ENCODE assay signal across 19 mouse cellular contexts in the genomic region with DNA sequence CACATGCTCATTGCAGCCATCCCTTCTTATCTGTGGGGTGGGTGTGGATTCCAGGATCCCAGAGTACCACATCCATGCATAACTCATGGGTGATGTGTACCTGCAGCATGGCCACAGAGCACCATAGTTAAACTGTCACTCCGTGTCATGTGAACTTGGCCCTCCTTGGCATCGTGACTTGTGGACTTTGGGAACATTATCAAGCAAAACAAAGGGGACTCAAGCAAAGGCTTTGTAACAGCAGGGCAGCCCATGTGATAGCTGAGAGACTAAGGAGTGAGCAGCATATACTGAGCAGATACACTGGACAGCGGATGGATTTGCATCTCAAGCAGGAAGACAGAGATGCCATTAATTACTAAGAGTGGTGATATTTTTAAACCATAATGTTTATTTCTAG.
DNase-seq lines count a peak whose midpoint lies in the region; ATAC-seq and TF ChIP-seq lines count a peak whose summit lies in the region.
"Had no signal": no experiment of that assay in that cellular context is flagged by ENCODE, and none has a peak within 500 bp of the region (broad histone marks: within the 10 kb centered on the region; RNA-seq: fewer than 3 reads in every experiment).

No protein-coding gene starts in this region.

- no peak for DNase-seq in embryonic facial prominence, embryonic 10.5 days (ENCODE audit: low spot score)
- peak; percentile 77 for DNase-seq in kidney, adult 2 months
- no peak for DNase-seq in kidney, postnatal 14 days
- peak; percentile 88 for DNase-seq in liver, adult 2 months (ENCODE audit: extremely low read depth, low read depth, low spot score)
- no peak for DNase-seq in liver, embryonic 11.5 days (ENCODE audit: low spot score)
- DNase-seq in kidney, postnatal 36 days = peak; percentile 44 to 55
- DNase-seq in left cerebral cortex, postnatal 36 days (ENCODE audit: low spot score in 2 of 2) = no peak
- DNase-seq: adrenal gland, postnatal 10 days; B cell, adult 2 months; cerebellum, adult 11 months; cerebellum, adult 8-10 months; cerebellum, postnatal 14 days; gastrocnemius, postnatal 36 days; heart, adult 11 months; heart, postnatal 36 days had no signal

- TF ChIP-seq POLR2A in kidney, adult 2 months (IDR thresholded peaks at IDR 0.05; ENCODE audit: low read depth, low read length) = no peak
- TF ChIP-seq POLR2A in liver, adult 2 months (IDR thresholded peaks at IDR 0.05; ENCODE audit: extremely low read depth, insufficient read depth, low read length) = no peak

- no peaks in the 10 kb centered on the region for H3K79me2 ChIP-seq in liver, adult 2 months (ENCODE audit: control insufficient read depth, insufficient read depth, low read length)

- peaks cover 43% of the 10 kb centered on the region for H3K4me1 ChIP-seq in embryonic facial prominence, embryonic 13.5 days
- peaks cover 29% of the 10 kb centered on the region for H3K4me1 ChIP-seq in embryonic facial prominence, embryonic 10.5 days
- H3K4me1 ChIP-seq in kidney, adult 2 months (ENCODE audit: control insufficient read depth, insufficient read depth, low read length) = no peaks in the 10 kb centered on the region
- H3K4me1 ChIP-seq in liver, adult 2 months (ENCODE audit: control insufficient read depth, insufficient read depth, low read length) = peaks cover 4% of the 10 kb centered on the region
- H3K4me1 ChIP-seq in liver, embryonic 11.5 days (replicated peaks; ENCODE audit: control insufficient read depth, insufficient read depth, low read length) = peaks cover 6% of the 10 kb centered on the region; the same call in 1 of the 2 replicates

- ATAC-seq in embryonic facial prominence, embryonic 13.5 days (ENCODE audit: insufficient number of reproducible peaks, insufficient read depth, low FRiP score, low TSS enrichment, low read depth) = no peak
- ATAC-seq in liver, embryonic 11.5 days (replicated peaks; ENCODE audit: low FRiP score) = no peak
- ATAC-seq: CD4-positive, CD25-positive, alpha-beta regulatory T cell, adult 4 months; forebrain, embryonic 15.5 days had no signal

- intact Hi-C loops in left cerebral cortex, postnatal 36 days (cut with DNase I) = no loop called here

- H3K27ac ChIP-seq in embryonic facial prominence, embryonic 13.5 days = 0 out of 2 replicates have a peak overlapping the region, but pooled peaks have one; percentile 60
- no peak overlapping the region for H3K27ac ChIP-seq in embryonic facial prominence, embryonic 10.5 days (replicated peaks)
- H3K27ac ChIP-seq in kidney, adult 2 months (ENCODE audit: insufficient read depth, low read depth, low read length) = no peak overlapping the region
- no peak overlapping the region for H3K27ac ChIP-seq in liver, adult 2 months (replicated peaks; ENCODE audit: insufficient read depth, low read depth, low read length)
- no peak overlapping the region for H3K27ac ChIP-seq in liver, embryonic 11.5 days (ENCODE audit: low read depth, low read length)
- H3K27ac ChIP-seq: forebrain, embryonic 15.5 days; heart, embryonic 13.5 days had no signal

- WGBS in embryonic facial prominence, embryonic 13.5 days = 81% methylated on average over 3 of the region's 3 CpGs
- WGBS in embryonic facial prominence, embryonic 10.5 days = 87% methylated on average over 3 of the region's 3 CpGs
- 60% methylated on average over 3 of the region's 3 CpGs for WGBS in kidney, adult 2 months
- WGBS in liver, adult 2 months = 46% methylated on average over 3 of the region's 3 CpGs
- 75% methylated on average over 3 of the region's 3 CpGs for WGBS in liver, embryonic 11.5 days

- no peak for TF ChIP-seq CTCF in kidney, adult 2 months (conservative IDR thresholded peaks at IDR 0.05; ENCODE audit: insufficient read depth, insufficient read length, low read depth, low read length)
- no peak for TF ChIP-seq CTCF in liver, adult 2 months (IDR thresholded peaks at IDR 0.05; ENCODE audit: low read depth, low read length)

- no peaks in the 10 kb centered on the region for H3K36me3 ChIP-seq in embryonic facial prominence, embryonic 13.5 days
- H3K36me3 ChIP-seq in embryonic facial prominence, embryonic 10.5 days (replicated peaks) = no peaks in the 10 kb centered on the region
- H3K36me3 ChIP-seq in kidney, adult 2 months (ENCODE audit: control insufficient read depth, insufficient read depth, low read length) = no peaks in the 10 kb centered on the region
- no peaks in the 10 kb centered on the region for H3K36me3 ChIP-seq in liver, adult 2 months (ENCODE audit: control insufficient read depth, insufficient read depth, low read length)
- H3K36me3 ChIP-seq in liver, embryonic 11.5 days (ENCODE audit: control insufficient read depth, insufficient read depth, low read length) = no peaks in the 10 kb centered on the region
- H3K36me3 ChIP-seq: forebrain, embryonic 15.5 days; heart, embryonic 13.5 days had no signal

- H3K9ac ChIP-seq in embryonic facial prominence, embryonic 13.5 days = no peak overlapping the region
- H3K9ac ChIP-seq in liver, adult 2 months (ENCODE audit: low read depth, low read length) = no peak overlapping the region
- H3K9ac ChIP-seq in liver, embryonic 11.5 days (ENCODE audit: low read depth, low read length) = no peak overlapping the region
- H3K9ac ChIP-seq: forebrain, embryonic 15.5 days; heart, embryonic 13.5 days had no signal

- H3K4me3 ChIP-seq in embryonic facial prominence, embryonic 13.5 days = no peak overlapping the region
- H3K4me3 ChIP-seq in embryonic facial prominence, embryonic 10.5 days = no peak overlapping the region
- no peak overlapping the region for H3K4me3 ChIP-seq in kidney, adult 2 months (ENCODE audit: insufficient read depth, low read depth, low read length)
- no peak overlapping the region for H3K4me3 ChIP-seq in liver, adult 2 months (ENCODE audit: insufficient read depth, low read depth, low read length)
- H3K4me3 ChIP-seq in liver, embryonic 11.5 days (ENCODE audit: low read depth, low read length) = no peak overlapping the region
- H3K4me3 ChIP-seq: forebrain, embryonic 15.5 days; heart, embryonic 13.5 days had no signal

- no peaks in the 10 kb centered on the region for H3K9me3 ChIP-seq in embryonic facial prominence, embryonic 13.5 days
- no peaks in the 10 kb centered on the region for H3K9me3 ChIP-seq in embryonic facial prominence, embryonic 10.5 days
- H3K9me3 ChIP-seq in liver, embryonic 11.5 days (ENCODE audit: control insufficient read depth, low read length) = no peaks in the 10 kb centered on the region
- H3K9me3 ChIP-seq: forebrain, embryonic 15.5 days; heart, embryonic 13.5 days had no signal

- H3K27me3 ChIP-seq in embryonic facial prominence, embryonic 13.5 days = no peaks in the 10 kb centered on the region
- H3K27me3 ChIP-seq in embryonic facial prominence, embryonic 10.5 days (replicated peaks; ENCODE audit: low read depth, poor library complexity, severe bottlenecking) = no peaks in the 10 kb centered on the region; the same call in 1 of the 2 replicates
- H3K27me3 ChIP-seq in kidney, adult 2 months (replicated peaks; ENCODE audit: control insufficient read depth, insufficient read depth, low read length) = no peaks in the 10 kb centered on the region
- H3K27me3 ChIP-seq in liver, adult 2 months (ENCODE audit: control insufficient read depth, insufficient read depth, low read length) = no peaks in the 10 kb centered on the region
- H3K27me3 ChIP-seq in liver, embryonic 11.5 days (replicated peaks; ENCODE audit: control insufficient read depth, insufficient read depth, low read length) = no peaks in the 10 kb centered on the region
- H3K27me3 ChIP-seq: forebrain, embryonic 15.5 days had no signal

- H3K4me2 ChIP-seq in embryonic facial prominence, embryonic 13.5 days = no peak overlapping the region
- no peak overlapping the region for H3K4me2 ChIP-seq in liver, embryonic 11.5 days
- H3K4me2 ChIP-seq: forebrain, embryonic 15.5 days; heart, embryonic 13.5 days had no signal

Comparison
In these comparisons a context has a peak if more than half of its experiments do, and no peak if none do; other contexts are left out.
1. DNase-seq: peak in kidney, adult 2 months (single experiment), liver, adult 2 months (single experiment) and kidney, postnatal 36 days (2 of 2); none in embryonic facial prominence, embryonic 10.5 days (single experiment), kidney, postnatal 14 days (single experiment), liver, embryonic 11.5 days (single experiment) and left cerebral cortex, postnatal 36 days (0 of 2).